Mouse (Mus musculus): ENCODE measurements around the gene Bphl. TPM values are rescaled to one million over a fixed set of nuclear protein-coding genes. Genes with fewer than 3 reads are reported as not detected.

Bphl gene
- total RNA-seq, 1 experiment = 9.6 TPM

- in situ Hi-C loops (cut with MboI; ENCODE audit: low sequenced_read_pairs in 2 of 2, unreplicated experiment in 2 of 2) = no loop called here
- H3K9ac ChIP-seq (ENCODE audit: insufficient read depth, low read depth, low read length, poor library complexity, severe bottlenecking) = no peak overlapping the region
- no peaks in the 10 kb centered on the region for H3K36me3 ChIP-seq (ENCODE audit: control insufficient read depth, insufficient read depth, low read length, poor library complexity, severe bottlenecking)
- H3K27ac ChIP-seq (ENCODE audit: insufficient read depth, low read depth, low read length, poor library complexity, severe bottlenecking) = no peak overlapping the region
- DNase-seq (ENCODE audit: low read depth, low spot score) = no peak
- H3K9me3 ChIP-seq (ENCODE audit: control insufficient read depth, insufficient read depth, low read depth, low read length) = no peaks in the 10 kb centered on the region
- no peak overlapping the region for H3K4me3 ChIP-seq (ENCODE audit: insufficient read depth in 1 of 2, low read depth in 1 of 2, low read length in 2 of 2, poor library complexity in 1 of 2, severe bottlenecking in 1 of 2)
- peaks cover 9 to 25% of the 10 kb centered on the region in 2 experiments for H3K4me1 ChIP-seq (ENCODE audit: control insufficient read depth in 2 of 2, insufficient read depth in 2 of 2, low read length in 2 of 2, poor library complexity in 1 of 2)
- TF ChIP-seq ZNF384 (IDR thresholded peaks at IDR 0.05; ENCODE audit: low read depth, low read length) (no peak), HCFC1 (IDR thresholded peaks at IDR 0.05; ENCODE audit: borderline replicate concordance, insufficient read depth, low read length) (no peak), ZC3H11A (IDR thresholded peaks at IDR 0.05; ENCODE audit: borderline replicate concordance, low read depth, low read length) (no peak), MAFK (IDR thresholded peaks at IDR 0.05; ENCODE audit: insufficient read depth, low read depth, low read length) (no peak), CHD2 (IDR thresholded peaks at IDR 0.05; ENCODE audit: low read depth, low read length) (no peak)
Observed at GRCm38 (mm10) chr13:34106999-34107398, 69.6 kb downstream of the Bphl start.

GRCm38 (mm10) chr13:34109035-34109676 lies 71.8 kb downstream of the Bphl start:
- in situ Hi-C loops (cut with MboI; ENCODE audit: low sequenced_read_pairs in 2 of 2, unreplicated experiment in 2 of 2) = no loop called here
- peak overlapping the region; percentile 84 for H3K27ac ChIP-seq (ENCODE audit: insufficient read depth, low read depth, low read length, poor library complexity, severe bottlenecking)
- no peak for TF ChIP-seq CHD2 (IDR thresholded peaks at IDR 0.05; ENCODE audit: low read depth, low read length)
- no peak for TF ChIP-seq MAFK (IDR thresholded peaks at IDR 0.05; ENCODE audit: insufficient read depth, low read depth, low read length)
- TF ChIP-seq ZC3H11A (IDR thresholded peaks at IDR 0.05; ENCODE audit: borderline replicate concordance, low read depth, low read length) = no peak
- 0 out of 2 replicates have a peak, but pooled peaks have one; percentile 14 for TF ChIP-seq HCFC1 (IDR thresholded peaks at IDR 0.05; ENCODE audit: borderline replicate concordance, insufficient read depth, low read length)

GRCm38 (mm10) chr13:34109677-34110058 lies 72.3 kb downstream of the Bphl start:
- peak overlapping the region; percentile 84 for H3K27ac ChIP-seq (ENCODE audit: insufficient read depth, low read depth, low read length, poor library complexity, severe bottlenecking)
- H3K36me3 ChIP-seq (ENCODE audit: control insufficient read depth, insufficient read depth, low read length, poor library complexity, severe bottlenecking) = no peaks in the 10 kb centered on the region
- H3K9me3 ChIP-seq (ENCODE audit: control insufficient read depth, insufficient read depth, low read depth, low read length) = no peaks in the 10 kb centered on the region
- in situ Hi-C loops (cut with MboI; ENCODE audit: low sequenced_read_pairs in 2 of 2, unreplicated experiment in 2 of 2) = no loop called here
- H3K9ac ChIP-seq (ENCODE audit: insufficient read depth, low read depth, low read length, poor library complexity, severe bottlenecking) = no peak overlapping the region
- TF ChIP-seq ZNF384 (IDR thresholded peaks at IDR 0.05; ENCODE audit: low read depth, low read length) = no peak
- 0 out of 2 replicates have a peak, but pooled peaks have one; percentile 20 for TF ChIP-seq MAFK (IDR thresholded peaks at IDR 0.05; ENCODE audit: insufficient read depth, low read depth, low read length)
- peak; percentile 30; the same call in 1 of the 2 replicates for TF ChIP-seq CHD2 (IDR thresholded peaks at IDR 0.05; ENCODE audit: low read depth, low read length)
- TF ChIP-seq ZC3H11A (IDR thresholded peaks at IDR 0.05; ENCODE audit: borderline replicate concordance, low read depth, low read length) = no peak
- 0 out of 2 replicates have a peak, but pooled peaks have one; percentile 8 for TF ChIP-seq HCFC1 (IDR thresholded peaks at IDR 0.05; ENCODE audit: borderline replicate concordance, insufficient read depth, low read length)
- H3K4me3 ChIP-seq (ENCODE audit: insufficient read depth in 1 of 2, low read depth in 1 of 2, low read length in 2 of 2, poor library complexity in 1 of 2, severe bottlenecking in 1 of 2) = no peak overlapping the region
- peak; percentile 87 for DNase-seq (ENCODE audit: low read depth, low spot score)
- peaks cover 9 to 25% of the 10 kb centered on the region in 2 experiments for H3K4me1 ChIP-seq (ENCODE audit: control insufficient read depth in 2 of 2, insufficient read depth in 2 of 2, low read length in 2 of 2, poor library complexity in 1 of 2)

More at GRCm38 (mm10) chr13:34109035-34109676, 71.8 kb downstream of the Bphl start:
- Histone ChIP-seq H3K9me3 (ENCODE audit: control insufficient read depth, insufficient read depth, low read depth, low read length) (no peaks in the 10 kb centered on the region), H3K4me3 (ENCODE audit: insufficient read depth in 1 of 2, low read depth in 1 of 2, low read length in 2 of 2, poor library complexity in 1 of 2, severe bottlenecking in 1 of 2) (no peak overlapping the region), H3K4me1 (ENCODE audit: control insufficient read depth in 2 of 2, insufficient read depth in 2 of 2, low read length in 2 of 2, poor library complexity in 1 of 2) (peaks cover 9 to 25% of the 10 kb centered on the region in 2 experiments), H3K9ac (ENCODE audit: insufficient read depth, low read depth, low read length, poor library complexity, severe bottlenecking) (no peak overlapping the region), H3K36me3 (ENCODE audit: control insufficient read depth, insufficient read depth, low read length, poor library complexity, severe bottlenecking) (no peaks in the 10 kb centered on the region)
- DNase-seq (ENCODE audit: low read depth, low spot score) = no peak

- no peaks in the 10 kb centered on the region for H3K36me3 ChIP-seq (ENCODE audit: control insufficient read depth, insufficient read depth, low read length, poor library complexity, severe bottlenecking)
- peak overlapping the region; percentile 60; the same call in 1 of the 2 replicates for H3K27ac ChIP-seq (ENCODE audit: insufficient read depth, low read depth, low read length, poor library complexity, severe bottlenecking)
- TF ChIP-seq HCFC1 (IDR thresholded peaks at IDR 0.05; ENCODE audit: borderline replicate concordance, insufficient read depth, low read length) = no peak
- TF ChIP-seq ZNF384 (IDR thresholded peaks at IDR 0.05; ENCODE audit: low read depth, low read length) = no peak
- TF ChIP-seq ZC3H11A (IDR thresholded peaks at IDR 0.05; ENCODE audit: borderline replicate concordance, low read depth, low read length) = no peak
- in situ Hi-C loops (cut with MboI; ENCODE audit: low sequenced_read_pairs in 2 of 2, unreplicated experiment in 2 of 2) = no loop called here
- DNase-seq (ENCODE audit: low read depth, low spot score) = no peak
- no peaks in the 10 kb centered on the region for H3K9me3 ChIP-seq (ENCODE audit: control insufficient read depth, insufficient read depth, low read depth, low read length)
- H3K4me1 ChIP-seq (ENCODE audit: control insufficient read depth in 2 of 2, insufficient read depth in 2 of 2, low read length in 2 of 2, poor library complexity in 1 of 2) = peaks cover 9 to 25% of the 10 kb centered on the region in 2 experiments
- H3K9ac ChIP-seq (ENCODE audit: insufficient read depth, low read depth, low read length, poor library complexity, severe bottlenecking) = no peak overlapping the region
- H3K4me3 ChIP-seq (ENCODE audit: insufficient read depth in 1 of 2, low read depth in 1 of 2, low read length in 2 of 2, poor library complexity in 1 of 2, severe bottlenecking in 1 of 2) = no peak overlapping the region
Observed at GRCm38 (mm10) chr13:34111019-34111418, 73.6 kb downstream of the Bphl start.
